Mouse (Mus musculus) spleen, adult 2 months (tissue): ENCODE measurements around the gene Neu4. TPM values are rescaled to one million over a fixed set of nuclear protein-coding genes. Genes with fewer than 3 reads are reported as not detected.
"Not testable (repeated sequence)": the region's sequence is repeated elsewhere in the genome, so short reads cannot be mapped to it uniquely, and the experiment has no call there.

ENCODE experiments used
- DNase-seq, 2 experiments: peaks; one replicate each; pipeline versions ENCODE4 v3.0.0 to v3.0.0-alpha.2; 2012 to 2021; ENCODE audit warnings: low spot score in 2 of 2, low read depth in 1 of 2
- H3K27ac ChIP-seq: fragments of 200-500 bp; 2 replicates; pipeline ENCODE4 v1.5.1; 2012; ENCODE audit warnings: low read length, inconsistent platforms; ENCODE audit not compliant: insufficient read depth
- H3K27me3 ChIP-seq: fragments of 200-500 bp; 2 replicates; pipeline ENCODE4 v1.6.1; 2012; ENCODE audit warnings: mild to moderate bottlenecking, moderate library complexity, low read length, inconsistent platforms; ENCODE audit not compliant: control insufficient read depth, insufficient read depth
- H3K36me3 ChIP-seq: fragments of 200-500 bp; 2 replicates; pipeline ENCODE4 v1.6.1; 2012; ENCODE audit warnings: mild to moderate bottlenecking, low read length, inconsistent platforms; ENCODE audit not compliant: control insufficient read depth, insufficient read depth
- H3K4me1 ChIP-seq: fragments of 200-500 bp; 2 replicates; pipeline ENCODE4 v1.6.1; 2011; ENCODE audit warnings: inconsistent platforms; ENCODE audit not compliant: control insufficient read depth, insufficient read depth, insufficient read length
- H3K4me3 ChIP-seq: fragments of 200-500 bp; 2 replicates; pipeline ENCODE4 v1.5.1; 2011; ENCODE audit warnings: mild to moderate bottlenecking, inconsistent platforms; ENCODE audit not compliant: insufficient read depth, insufficient read length; ENCODE audit errors: extremely low read depth
- CTCF ChIP-seq: fragments of 200-500 bp; IDR thresholded peaks from 2 replicates; pipeline ENCODE4 v1.5.1; 2011; ENCODE audit warnings: mild to moderate bottlenecking, inconsistent platforms; ENCODE audit not compliant: insufficient read depth, insufficient read length, insufficient replicate concordance; ENCODE audit errors: extremely low read depth
- POLR2A ChIP-seq: fragments of 200-500 bp; IDR thresholded peaks from 2 replicates; pipeline ENCODE4 v1.6.1; 2011; ENCODE audit warnings: low read depth, low read length, inconsistent platforms
- WGBS: fragments of 180-500 bp; shearing (Covaris S2); methylation state at CpG from one replicate; pipeline ENCODE4 v1.1.7; 2018; 5-methylcytosine and 5-hydroxymethylcytosine counted together
- polyA plus RNA-seq: library from polyadenylated mRNA; depleted of rRNA; stranded (reverse); fragments of >200 nt; gene quantifications from 2 replicates; pipeline ENCODE4 v1.2.3, GENCODE M21; 2012

Gene Neu4
- polyA plus RNA-seq, 1 experiment = not detected

GRCm38 (mm10) chr1:94001023-94001422 is 19.2 kb upstream of the Neu4 start:
- 91% methylated on average over 2 of the region's 2 CpGs for WGBS
- Histone ChIP-seq H3K27me3 (no peaks in the 10 kb centered on the region), H3K4me1 (no peaks in the 10 kb centered on the region), H3K4me3 (no peak overlapping the region), H3K36me3 (no peaks in the 10 kb centered on the region), H3K27ac (no peak overlapping the region)
- no peak for TF ChIP-seq POLR2A
- no peak for TF ChIP-seq CTCF
- no peak for DNase-seq

- H3K36me3 ChIP-seq, H3K27ac ChIP-seq, H3K4me1 ChIP-seq, H3K4me3 ChIP-seq, DNase-seq, H3K27me3 ChIP-seq: not testable (repeated sequence)
- WGBS = 61% methylated on average over 2 of the region's 2 CpGs
Measured at GRCm38 (mm10) chr1:94005954-94006506, 14.2 kb upstream of the Neu4 start.

- not testable (repeated sequence) for H3K4me3 ChIP-seq, DNase-seq, H3K36me3 ChIP-seq, H3K4me1 ChIP-seq, H3K27ac ChIP-seq, H3K27me3 ChIP-seq
- WGBS = 94% methylated on average over 16 of the region's 19 CpGs
Measured at GRCm38 (mm10) chr1:94008826-94009225, 11.4 kb upstream of the Neu4 start.

- no peak for DNase-seq
- H3K27ac ChIP-seq = no peak overlapping the region
- no peaks in the 10 kb centered on the region for H3K27me3 ChIP-seq
- no peaks in the 10 kb centered on the region for H3K4me1 ChIP-seq
- 57% methylated on average over 3 of the region's 3 CpGs for WGBS
- no peaks in the 10 kb centered on the region for H3K36me3 ChIP-seq
- no peak for TF ChIP-seq CTCF
- no peak for TF ChIP-seq POLR2A
- H3K4me3 ChIP-seq = no peak overlapping the region
Measured at GRCm38 (mm10) chr1:94011643-94012042, 8.6 kb upstream of the Neu4 start.

GRCm38 (mm10) chr1:94027506-94028108 is 7.4 kb downstream of the Neu4 start:
- WGBS = 93% methylated on average over 12 of the region's 12 CpGs
- Histone ChIP-seq H3K4me3 (no peak overlapping the region), H3K4me1 (no peaks in the 10 kb centered on the region; the same call in 1 of the 2 replicates), H3K36me3 (no peaks in the 10 kb centered on the region), H3K27ac (no peak overlapping the region), H3K27me3 (no peaks in the 10 kb centered on the region)
- no peak for DNase-seq
- TF ChIP-seq POLR2A = no peak
- TF ChIP-seq CTCF = no peak

- H3K4me3 ChIP-seq = no peak overlapping the region
- H3K27ac ChIP-seq = no peak overlapping the region
- TF ChIP-seq CTCF (no peak), POLR2A (no peak)
- no peak for DNase-seq
- no peaks in the 10 kb centered on the region for H3K27me3 ChIP-seq
- no peaks in the 10 kb centered on the region for H3K36me3 ChIP-seq
- no peaks in the 10 kb centered on the region for H3K4me1 ChIP-seq
- WGBS = 93% methylated on average over 2 of the region's 2 CpGs
Measured at GRCm38 (mm10) chr1:94028741-94029140, 8.5 kb downstream of the Neu4 start.

GRCm38 (mm10) chr1:94033075-94033602 is 12.9 kb downstream of the Neu4 start:
- Histone ChIP-seq H3K27ac (no peak overlapping the region), H3K36me3 (no peaks in the 10 kb centered on the region), H3K4me3 (no peak overlapping the region), H3K27me3 (no peaks in the 10 kb centered on the region), H3K4me1 (peaks cover 3% of the 10 kb centered on the region; the same call in 1 of the 2 replicates)
- DNase-seq = no peak
- TF ChIP-seq POLR2A = no peak
- TF ChIP-seq CTCF = no peak
- 89% methylated on average over 2 of the region's 2 CpGs for WGBS
